Mouse (Mus musculus) Patski (cell line): ENCODE data around the gene Rara. TPM values are rescaled to one million over a fixed set of nuclear protein-coding genes. Genes with fewer than 3 reads are reported as not detected.

Experiments
- ATAC-seq: fragments of 100-300 bp; one replicate; pipeline ENCODE4 v1.8.0; 2021
- CTCF ChIA-PET: fragments of 350-600 bp; sonication (Branson Sonifier 250); formaldehyde crosslinking; loops from one replicate; lab custom pipeline; 2022; ENCODE audit warnings: inconsistent platforms; lab: Charles Lee
- POLR2A ChIA-PET: fragments of 350-600 bp; sonication (Branson Sonifier 250); formaldehyde crosslinking; loops from one replicate; lab custom pipeline; 2022; ENCODE audit warnings: antibody characterized with exemption, inconsistent platforms; lab: Charles Lee
- DNase-seq: peaks from one replicate; pipeline ENCODE4 v3.0.0-alpha.2; 2011; ENCODE audit warnings: low read depth, low spot score
- H3K27me3 ChIP-seq: fragments of 371-371 bp; one replicate; pipeline ENCODE4 v1.5.1; 2021
- CTCF ChIP-seq: fragments of 100-300 bp; IDR thresholded peaks from one replicate; pipeline ENCODE4 v1.5.1; 2021
- in situ Hi-C: fragments of 300-500 bp; cut with MboI; formaldehyde crosslinking; loops from 3 replicates; pipeline ENCODE4 v1.11.1; 2018; ENCODE audit warnings: low pct_unique_long_range_greater_than_20kb, mixed read lengths
- polyA plus RNA-seq: library from polyadenylated mRNA; unstranded; gene quantifications from one replicate; pipeline ENCODE4 v1.2.3, GENCODE M21; 2021

Gene Rara
- polyA plus RNA-seq, 1 experiment from 2014 or later: 31.2 TPM

GRCm38 (mm10) chr11:98951026-98951906 lies 23.6 kb downstream of the Rara start:
- in situ Hi-C loops: no loop called here
- ATAC-seq: peak; percentile 72
- TF ChIP-seq CTCF: no peak
- POLR2A ChIA-PET: interaction anchor here (0.7 to 1.5 kb wide), 5 partner anchors 7 to 19 kb away, joined by 3 to 8 read pairs (median 5); no protein-coding TSS in a partner anchor
- no peaks in the 10 kb centered on the region for H3K27me3 ChIP-seq
- CTCF ChIA-PET: interaction anchor here (1.6 kb wide), 1 partner anchor 8 kb away, joined by 3 read pairs; no protein-coding TSS in a partner anchor
- no peak for DNase-seq

DNA sequence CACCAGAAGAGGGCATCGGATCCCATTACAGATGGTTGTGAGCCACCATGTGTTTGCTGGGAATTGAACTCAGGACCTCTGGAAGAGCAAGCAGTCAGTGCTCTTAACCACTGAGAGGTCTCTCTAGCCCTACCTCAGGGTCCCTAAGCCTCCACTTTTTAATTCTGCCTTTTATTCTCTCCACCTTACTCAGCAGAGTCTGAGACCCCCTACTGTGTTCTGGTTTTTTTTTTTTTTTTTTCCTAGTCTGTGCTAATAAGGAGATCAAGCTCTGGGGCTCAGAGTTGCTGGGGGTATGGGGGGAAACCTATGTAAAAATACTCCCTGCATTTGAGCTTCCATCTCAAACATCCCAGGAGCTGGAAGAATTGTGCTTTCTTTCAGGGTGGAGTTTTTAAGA lies 24.5 kb downstream of the Rara start:
- in situ Hi-C loops: no loop called here
- H3K27me3 ChIP-seq: no peaks in the 10 kb centered on the region
- TF ChIP-seq CTCF: no peak

DNA sequence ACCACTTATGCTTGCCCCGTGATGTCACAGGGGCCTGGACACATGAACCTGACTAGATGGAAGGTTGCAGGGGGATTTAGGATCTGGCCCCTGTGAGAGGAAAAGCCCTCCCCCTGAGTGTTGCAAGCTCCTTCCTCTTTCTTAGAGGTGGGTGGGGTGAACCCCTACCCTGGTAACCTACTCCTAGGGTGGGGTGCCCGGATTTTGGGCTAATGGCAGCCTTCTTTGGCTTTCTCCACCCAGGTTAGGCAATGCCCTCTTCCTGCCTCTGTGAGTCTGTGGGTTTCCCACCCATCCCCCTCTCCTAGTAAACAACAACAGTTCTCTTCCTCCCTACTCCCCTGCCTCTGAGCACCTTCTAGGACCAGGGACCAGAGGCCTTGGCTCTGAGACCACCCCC lies 25.1 kb downstream of the Rara start:
- no peaks in the 10 kb centered on the region for H3K27me3 ChIP-seq
- CTCF ChIA-PET: no interaction called here
- in situ Hi-C loops: no loop called here
- POLR2A ChIA-PET: interaction anchor here (0.7 to 1.1 kb wide), 4 partner anchors 9 to 91 kb away, joined by 3 to 9 read pairs (median 4); no protein-coding TSS in a partner anchor
- DNase-seq: no peak
- no peak for TF ChIP-seq CTCF
- ATAC-seq: no peak

More for the DNA sequence above, 24.5 kb downstream of the Rara start:
- ChIA-PET POLR2A (interaction anchor here (0.7 to 1.3 kb wide), 5 partner anchors 8 to 92 kb away, joined by 3 to 9 read pairs (median 5); no protein-coding TSS in a partner anchor), CTCF (interaction anchor here (1.6 kb wide), 1 partner anchor 7 kb away, joined by 3 read pairs; no protein-coding TSS in a partner anchor)
- DNase-seq: no peak
- ATAC-seq: no peak

GRCm38 (mm10) chr11:98953361-98953760 lies 25.7 kb downstream of the Rara start:
- DNase-seq (no peak), ATAC-seq (no peak)
- no peak for TF ChIP-seq CTCF
- in situ Hi-C loops: no loop called here
- CTCF ChIA-PET: interaction anchor here (0.7 to 2.2 kb wide), 4 partner anchors 9 to 28 kb away, joined by 3 to 6 read pairs (median 5); no protein-coding TSS in a partner anchor
- POLR2A ChIA-PET: interaction anchor here (0.9 to 1.5 kb wide), 2 partner anchors 12 to 20 kb away, joined by 4 read pairs; no protein-coding TSS in a partner anchor
- no peaks in the 10 kb centered on the region for H3K27me3 ChIP-seq

DNA sequence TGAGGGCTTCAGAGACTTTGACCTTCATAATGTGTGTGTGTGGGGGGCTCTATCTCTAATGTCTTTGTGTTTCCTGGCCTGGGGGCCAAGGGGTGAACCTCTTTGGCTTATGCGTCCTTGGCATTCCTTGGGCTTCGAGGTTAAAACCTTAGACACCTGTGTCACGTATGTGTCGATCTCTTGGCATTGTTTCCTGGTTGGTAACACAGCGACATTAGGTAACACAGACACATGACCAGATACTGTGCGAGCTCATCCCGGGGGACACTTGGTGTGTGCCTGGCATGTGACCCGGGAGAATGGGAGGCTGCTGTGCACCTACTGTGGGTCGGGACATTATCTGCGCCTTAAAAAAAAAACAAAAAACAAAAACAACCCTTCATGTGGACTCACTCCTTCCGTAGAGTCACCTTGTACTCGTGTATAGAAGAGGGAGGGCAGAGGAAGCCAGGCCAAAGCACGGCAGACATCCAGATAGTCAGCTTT lies 26.3 kb downstream of the Rara start:
- POLR2A ChIA-PET: interaction anchor here (0.9 to 1.5 kb wide), 2 partner anchors 12 to 21 kb away, joined by 4 read pairs; no protein-coding TSS in a partner anchor
- DNase-seq: no peak
- no peak for TF ChIP-seq CTCF
- no peaks in the 10 kb centered on the region for H3K27me3 ChIP-seq
- CTCF ChIA-PET: interaction anchor here (0.7 to 2.2 kb wide), 4 partner anchors 9 to 28 kb away, joined by 3 to 6 read pairs (median 5); no protein-coding TSS in a partner anchor
- ATAC-seq: no peak
- in situ Hi-C loops: no loop called here

GRCm38 (mm10) chr11:98954373-98954772 lies 26.8 kb downstream of the Rara start:
- no peak for TF ChIP-seq CTCF
- CTCF ChIA-PET: interaction anchor here (1.0 to 2.2 kb wide), 3 partner anchors 10 to 21 kb away, joined by 3 to 6 read pairs (median 6); no protein-coding TSS in a partner anchor
- POLR2A ChIA-PET: interaction anchor here (0.9 to 1.5 kb wide), 2 partner anchors 13 to 21 kb away, joined by 4 read pairs; no protein-coding TSS in a partner anchor
- DNase-seq: no peak
- ATAC-seq: no peak
- H3K27me3 ChIP-seq: no peaks in the 10 kb centered on the region
- in situ Hi-C loops: no loop called here

DNA sequence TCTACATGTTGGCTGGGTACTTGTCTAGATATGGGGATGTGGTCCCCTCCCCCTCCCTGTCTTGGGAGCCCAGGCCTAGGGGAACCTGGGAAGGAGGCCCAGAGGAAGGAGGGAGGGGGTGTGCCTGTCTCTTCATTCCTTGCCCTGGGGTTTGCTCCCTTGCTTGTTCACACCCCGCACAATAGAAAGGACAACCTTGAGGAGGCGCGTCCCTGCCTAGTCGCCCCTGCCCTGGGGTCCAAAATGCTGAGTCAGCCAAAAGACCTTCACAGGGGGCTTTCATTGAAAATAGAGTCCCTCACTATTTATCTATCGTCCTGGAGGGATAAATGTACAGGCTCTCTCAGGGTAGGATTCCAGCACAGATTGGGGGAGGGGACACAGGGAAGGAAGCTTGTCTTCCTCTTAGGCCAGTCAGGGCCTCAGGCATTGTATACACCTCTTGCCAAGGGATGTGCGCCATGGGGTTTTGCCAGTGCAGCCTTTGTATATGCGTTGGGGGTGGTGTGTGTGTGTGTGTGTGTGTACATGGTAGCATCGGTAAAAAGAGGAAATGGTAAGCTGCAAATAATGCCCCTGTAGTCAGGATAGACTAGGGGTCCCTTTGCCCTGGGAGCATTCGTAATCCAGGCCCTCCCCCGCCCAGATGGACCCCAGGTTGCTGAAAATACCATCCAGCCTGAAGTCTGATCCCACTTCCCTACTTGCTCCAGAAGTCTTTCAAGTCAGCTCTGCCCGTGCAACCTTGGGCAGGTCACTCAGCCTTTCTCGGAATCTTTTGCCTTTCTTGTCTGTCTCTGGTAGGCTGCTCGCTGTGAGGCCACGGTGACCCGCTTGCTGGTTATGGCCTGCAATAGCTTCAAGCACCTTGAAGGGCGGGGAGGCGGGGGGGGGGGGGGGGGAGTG lies 27.4 kb downstream of the Rara start:
- CTCF ChIA-PET: interaction anchor here (1.7 to 2.2 kb wide), 2 partner anchors 10 to 22 kb away, joined by 6 read pairs; no protein-coding TSS in a partner anchor
- no peak for DNase-seq
- in situ Hi-C loops: no loop called here
- no peak for TF ChIP-seq CTCF
- POLR2A ChIA-PET: interaction anchor here (0.6 to 1.5 kb wide), 2 partner anchors 13 kb away, joined by 4 to 6 read pairs; no protein-coding TSS in a partner anchor
- ATAC-seq: no peak
- H3K27me3 ChIP-seq: no peaks in the 10 kb centered on the region

- no peak for DNase-seq
- ChIA-PET POLR2A (interaction anchor here (0.6 kb wide), 1 partner anchor 13 kb away, joined by 6 read pairs; no protein-coding TSS in a partner anchor), CTCF (no interaction called here)
- ATAC-seq: no peak
- no peak for TF ChIP-seq CTCF
- no peaks in the 10 kb centered on the region for H3K27me3 ChIP-seq
- in situ Hi-C loops: no loop called here
Observed at GRCm38 (mm10) chr11:98955707-98956235, 28.2 kb downstream of the Rara start.

- H3K27me3 ChIP-seq: no peaks in the 10 kb centered on the region
- POLR2A ChIA-PET: no interaction called here
- DNase-seq (no peak), ATAC-seq (no peak)
- CTCF ChIA-PET: no interaction called here
- no peak for TF ChIP-seq CTCF
- in situ Hi-C loops: no loop called here
Observed at GRCm38 (mm10) chr11:98956340-98956739, 28.7 kb downstream of the Rara start.
